Mouse (Mus musculus) left cerebral cortex, postnatal 10 days (tissue): ENCODE measurements at regions not wholly inside any gene's neighbourhood (a gene's known extent, or its start where the extent isn't known, plus 50 kb on each side); places are given as distances from the start of the nearest gene placed in this dataset.

Experiments used
- DNase-seq, 2 experiments: peaks; one replicate each; pipeline ENCODE4 v3.0.0; 2021 to 2022; ENCODE audit warnings: low spot score in 2 of 2, mixed read lengths in 1 of 2; ENCODE audit errors: extremely low spot score in 1 of 2
- intact Hi-C: fragments of 180-260 bp; cut with DNase I; formaldehyde crosslinking; loops from one replicate; pipeline ENCODE4 v1.15.1; 2025

DNA sequence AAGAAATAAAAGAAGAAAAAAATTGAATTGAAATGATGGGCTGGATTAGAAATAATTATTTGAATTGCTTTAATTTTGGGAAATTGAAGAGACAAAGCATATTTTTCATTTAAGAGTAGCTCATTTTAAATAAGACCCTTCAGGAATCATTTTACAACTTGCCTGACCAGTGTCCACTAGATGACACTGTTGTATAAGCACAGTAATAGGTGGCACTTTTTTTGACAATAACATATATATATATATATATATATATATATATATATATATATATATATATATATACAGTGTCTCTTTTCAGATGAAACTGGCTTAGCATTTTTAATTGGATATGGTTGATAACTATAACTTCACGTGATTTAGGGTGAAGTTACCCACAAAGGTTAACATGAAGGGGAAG, 106.9 kb upstream of the Snx7 start:
- intact Hi-C loops = loop anchor here (5.0 kb wide), 1 partner anchor 457 kb away; no protein-coding TSS in a partner anchor
- peak in 1 of 2 experiments; percentile 46 for DNase-seq

- peak in 1 of 2 experiments; percentile 22 for DNase-seq
Observed at GRCm38 (mm10) chr3:117968805-117969204, 100.1 kb upstream of the Snx7 start.

GRCm38 (mm10) chr3:117938426-117938825, 69.7 kb upstream of the Snx7 start:
- DNase-seq = no peak
- intact Hi-C loops = no loop called here

More at GRCm38 (mm10) chr3:117968805-117969204, 100.1 kb upstream of the Snx7 start:
- intact Hi-C loops = no loop called here

DNA sequence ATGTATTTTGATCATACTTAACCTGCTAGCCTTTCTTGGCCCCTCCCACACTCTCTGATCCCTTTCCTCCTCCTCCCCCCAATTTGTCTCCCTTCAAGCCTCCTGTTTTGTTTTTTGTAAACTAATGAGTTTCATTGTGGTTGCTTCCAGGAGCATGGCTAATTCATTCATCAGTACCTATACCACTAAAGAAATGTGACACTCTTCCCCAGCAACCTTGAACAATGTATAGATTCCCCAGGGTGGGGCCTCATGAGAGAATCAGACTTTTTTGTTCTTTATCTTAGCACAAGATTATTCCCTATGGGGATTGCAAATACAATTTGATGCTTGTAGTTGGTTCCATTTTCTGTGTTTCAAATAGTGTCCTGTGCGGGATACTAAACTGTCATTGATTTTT, 58.8 kb upstream of the Snx7 start:
- intact Hi-C loops = no loop called here

More for the DNA sequence above, 58.8 kb upstream of the Snx7 start:
- DNase-seq = no peak
